Mouse (Mus musculus) limb, embryonic 14.5 days (tissue): ENCODE measurements around the gene Mrps25. TPM values are rescaled to one million over a fixed set of nuclear protein-coding genes. Genes with fewer than 3 reads are reported as not detected.

Experiments used
- ATAC-seq: fragments of 200-750 bp; cut with Nextera tagmentation; 2 replicates; pipeline ENCODE4 v1.8.0; 2017; ENCODE audit warnings: low read depth, moderate number of reproducible peaks, moderate TSS enrichment; ENCODE audit not compliant: low FRiP score
- DNase-seq: peaks from one replicate; pipeline ENCODE4 v3.0.0-alpha.2; 2015; ENCODE audit warnings: low spot score
- H3K27ac ChIP-seq: fragments of 300-500 bp; sonication (generic); replicated peaks from 2 replicates; pipeline ENCODE4 v1.5.1; 2014; ENCODE audit warnings: low read depth, mild to moderate bottlenecking, low read length, moderate library complexity, mixed read lengths
- H3K27me3 ChIP-seq: fragments of 300-500 bp; sonication (generic); 2 replicates; pipeline ENCODE4 v1.6.1; 2014; ENCODE audit warnings: low read length, mixed read lengths; ENCODE audit not compliant: control insufficient read depth, insufficient read depth
- H3K36me3 ChIP-seq: fragments of 300-500 bp; sonication (generic); 2 replicates; pipeline ENCODE4 v1.6.1; 2014; ENCODE audit warnings: mild to moderate bottlenecking, low read length, moderate library complexity, mixed read lengths; ENCODE audit not compliant: control insufficient read depth, insufficient read depth
- H3K4me1 ChIP-seq: fragments of 300-500 bp; sonication (generic); 2 replicates; pipeline ENCODE4 v1.6.1; 2014; ENCODE audit warnings: antibody characterized with exemption, low read length, mixed read lengths; ENCODE audit not compliant: control insufficient read depth, insufficient read depth
- H3K4me2 ChIP-seq: fragments of 300-500 bp; sonication (generic); replicated peaks from 2 replicates; pipeline ENCODE4 v1.6.1; 2014; ENCODE audit warnings: low read depth, mild to moderate bottlenecking, low read length, moderate library complexity; ENCODE audit not compliant: severe bottlenecking
- H3K4me3 ChIP-seq: fragments of 300-500 bp; sonication (generic); replicated peaks from 2 replicates; pipeline ENCODE4 v1.5.1; 2014; ENCODE audit warnings: low read length
- H3K9ac ChIP-seq: fragments of 300-500 bp; sonication (generic); 2 replicates; pipeline ENCODE4 v1.6.1; 2014; ENCODE audit warnings: mild to moderate bottlenecking, low read depth, low read length, moderate library complexity; ENCODE audit not compliant: severe bottlenecking
- H3K9me3 ChIP-seq: fragments of 300-500 bp; sonication (generic); 2 replicates; pipeline ENCODE4 v1.6.1; 2016; ENCODE audit warnings: low read length; ENCODE audit not compliant: control insufficient read depth
- POLR2A ChIP-seq: fragments of 200-500 bp; IDR thresholded peaks from 2 replicates; pipeline ENCODE4 v1.8.0; 2012; ENCODE audit warnings: inconsistent platforms, mild to moderate bottlenecking, moderate library complexity, borderline replicate concordance; ENCODE audit not compliant: insufficient read depth, insufficient read length; ENCODE audit errors: extremely low read depth
- WGBS: fragments of 180-500 bp; shearing (Covaris S2); extraction: QIAGEN DNeasy Blood & Tissue Kit; methylation state at CpG from one replicate; pipeline ENCODE4 v1.1.7; 2014; 5-methylcytosine and 5-hydroxymethylcytosine counted together
- polyA plus RNA-seq, 2 experiments: library from polyadenylated mRNA; depleted of rRNA in 1 of 2; stranded (reverse) in 1 of 2; unstranded in 1 of 2; fragments of >200 nt; fragmentation: Nextera tagmentation in 1 of 2; extraction: Ambion mirVana in 1 of 2; gene quantifications; 2 replicates each; pipeline versions ENCODE4 v1.2.1 to v1.2.3; 2012 to 2014

Mrps25 gene
- polyA plus RNA-seq, 2 experiments: 45.0 to 61.1 TPM

DNA sequence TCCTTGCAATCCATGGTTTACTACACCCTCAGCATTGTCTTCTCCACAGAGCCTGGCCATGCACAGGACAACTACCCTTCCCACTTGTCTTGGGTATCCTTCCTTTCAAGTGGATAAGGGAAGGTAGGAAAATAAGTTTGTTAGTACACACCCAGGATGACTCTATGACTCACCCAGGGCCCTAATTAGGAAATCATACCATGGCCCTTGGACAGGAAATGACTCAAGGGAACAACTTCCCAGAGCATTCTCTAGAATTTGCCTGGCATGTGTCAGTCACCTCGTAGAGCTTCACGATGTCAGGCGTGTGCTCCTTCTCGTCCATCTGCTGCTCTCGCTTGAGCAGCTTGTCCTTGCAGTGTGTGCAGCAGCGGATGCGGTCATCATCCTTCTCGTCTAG lies 15.6 kb upstream of the Mrps25 start:
- DNase-seq: no peak
- H3K4me2 ChIP-seq: no peak overlapping the region
- no peaks in the 10 kb centered on the region for H3K27me3 ChIP-seq
- peaks cover 67% of the 10 kb centered on the region for H3K36me3 ChIP-seq
- no peak for TF ChIP-seq POLR2A
- no peaks in the 10 kb centered on the region for H3K9me3 ChIP-seq
- H3K4me1 ChIP-seq: no peaks in the 10 kb centered on the region
- no peak overlapping the region for H3K4me3 ChIP-seq
- H3K27ac ChIP-seq: no peak overlapping the region
- ATAC-seq: no peak
- H3K9ac ChIP-seq: no peak overlapping the region
- WGBS: 88% methylated on average over 8 of the region's 8 CpGs

DNA sequence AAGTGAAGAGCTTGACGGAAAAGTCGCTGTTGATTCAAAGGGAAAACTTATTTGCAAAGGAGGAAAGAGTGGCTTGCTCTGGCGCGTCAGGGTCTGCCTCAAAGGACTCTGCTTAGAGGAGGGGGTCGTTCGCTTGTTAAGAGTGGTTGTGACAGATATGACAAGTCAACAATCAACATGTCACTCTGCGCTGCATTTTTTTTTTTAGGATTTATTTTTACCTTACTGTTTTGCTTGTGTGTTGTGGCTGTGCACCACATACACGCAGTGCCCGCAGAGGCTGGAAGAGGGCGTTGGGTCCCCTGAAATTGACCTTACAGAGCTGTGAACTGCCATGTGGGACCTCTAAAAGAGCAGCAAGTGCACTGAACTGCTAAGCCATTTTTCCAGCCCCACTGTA lies 345 bp upstream of the Mrps25 start:
- H3K36me3 ChIP-seq: peaks cover 23% of the 10 kb centered on the region
- H3K27me3 ChIP-seq: no peaks in the 10 kb centered on the region
- no peak for TF ChIP-seq POLR2A
- peak overlapping the region; percentile 85 for H3K4me2 ChIP-seq
- peak overlapping the region; percentile 74 for H3K4me3 ChIP-seq
- H3K4me1 ChIP-seq: peaks cover 7% of the 10 kb centered on the region
- H3K9me3 ChIP-seq: 0 out of 2 replicates have a peak, but pooled peaks cover 5% of the 10 kb centered on the region
- no peak for DNase-seq
- H3K27ac ChIP-seq: no peak overlapping the region
- WGBS: 7% methylated on average over 10 of the region's 10 CpGs
- peak overlapping the region; percentile 81 for H3K9ac ChIP-seq
- ATAC-seq: 0 out of 2 replicates have a peak, but pooled peaks have one; percentile 31

DNA sequence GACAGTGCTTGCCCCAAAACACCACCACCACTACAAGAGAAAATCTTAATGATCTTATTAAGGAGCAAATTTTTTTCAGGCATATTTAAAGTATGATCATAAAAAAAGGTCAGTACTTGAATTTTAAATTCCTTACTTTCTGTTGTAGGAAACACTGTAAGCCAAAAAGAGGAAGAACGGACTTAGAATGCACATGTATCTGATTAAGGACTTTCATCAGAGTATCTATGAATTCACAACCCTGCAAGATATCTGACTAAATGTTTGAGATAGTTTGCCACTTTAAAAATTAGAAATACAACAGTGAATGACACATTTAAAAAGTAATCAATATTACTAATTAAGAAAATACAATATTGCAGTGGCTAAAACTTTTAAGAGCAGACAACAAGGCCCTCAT lies 7.4 kb downstream of the Mrps25 start:
- no peak for ATAC-seq
- no peak overlapping the region for H3K4me2 ChIP-seq
- no peaks in the 10 kb centered on the region for H3K27me3 ChIP-seq
- 86% methylated on average over 1 of the region's 1 CpGs for WGBS
- no peak for DNase-seq
- H3K36me3 ChIP-seq: peaks cover 52% of the 10 kb centered on the region
- no peak for TF ChIP-seq POLR2A
- 0 out of 2 replicates have a peak, but pooled peaks cover 5% of the 10 kb centered on the region for H3K9me3 ChIP-seq
- H3K4me1 ChIP-seq: no peaks in the 10 kb centered on the region
- no peak overlapping the region for H3K27ac ChIP-seq
- no peak overlapping the region for H3K4me3 ChIP-seq
- no peak overlapping the region for H3K9ac ChIP-seq

DNA sequence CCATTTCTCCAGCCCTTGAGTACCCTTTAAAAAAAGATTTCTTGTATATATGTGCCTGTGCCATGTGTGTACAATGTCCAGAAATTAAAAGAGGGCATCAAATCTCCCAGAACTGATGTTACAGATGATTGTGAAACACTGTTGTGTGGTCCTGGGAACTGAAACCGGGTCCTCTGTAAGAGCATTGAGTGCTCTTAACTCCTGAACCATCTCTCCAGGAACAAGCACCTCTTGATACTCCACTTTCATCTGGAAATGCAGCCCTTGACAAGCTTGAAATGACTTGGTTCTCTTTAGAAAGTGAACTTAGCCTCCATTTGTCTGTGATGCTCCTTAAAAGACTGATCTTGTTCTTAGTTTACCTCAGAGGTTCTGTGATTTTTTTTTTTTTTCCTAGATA lies 21.1 kb downstream of the Mrps25 start:
- H3K36me3 ChIP-seq: peaks cover 96% of the 10 kb centered on the region
- ATAC-seq: no peak
- TF ChIP-seq POLR2A: no peak

DNA sequence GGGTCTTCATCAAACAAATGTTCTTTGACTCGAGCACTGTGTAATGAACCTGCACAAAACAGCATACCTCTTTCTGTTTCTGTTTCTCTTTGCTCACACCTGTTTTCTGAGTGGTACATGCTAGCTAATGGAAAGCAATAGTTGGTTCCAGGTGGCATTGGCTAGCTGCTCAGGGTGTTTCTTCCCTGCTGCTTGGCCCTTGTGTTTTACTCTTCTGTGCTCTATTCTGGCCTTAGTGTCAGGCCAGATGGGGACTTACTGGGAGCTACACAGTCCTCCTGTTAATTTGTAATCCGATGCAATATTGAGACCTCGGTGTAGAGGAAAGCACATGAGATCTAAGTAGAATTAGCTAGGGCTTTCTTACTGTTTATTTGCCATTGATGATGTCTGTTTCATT lies 25.0 kb downstream of the Mrps25 start:
- ATAC-seq (no peak), DNase-seq (no peak)
- no peaks in the 10 kb centered on the region for H3K27me3 ChIP-seq
- H3K36me3 ChIP-seq: peaks cover 97% of the 10 kb centered on the region
- WGBS: 95% methylated on average over 3 of the region's 3 CpGs
- no peaks in the 10 kb centered on the region for H3K4me1 ChIP-seq
- H3K9ac ChIP-seq: no peak overlapping the region
- TF ChIP-seq POLR2A: no peak
- no peaks in the 10 kb centered on the region for H3K9me3 ChIP-seq
- no peak overlapping the region for H3K4me2 ChIP-seq
- H3K4me3 ChIP-seq: no peak overlapping the region
- H3K27ac ChIP-seq: no peak overlapping the region

More for the DNA sequence above, 21.1 kb downstream of the Mrps25 start:
- no peak for DNase-seq
- H3K27ac ChIP-seq: no peak overlapping the region
- WGBS: 100% methylated on average over 1 of the region's 1 CpGs
- no peaks in the 10 kb centered on the region for H3K9me3 ChIP-seq
- H3K4me3 ChIP-seq: no peak overlapping the region
- no peak overlapping the region for H3K9ac ChIP-seq
- no peaks in the 10 kb centered on the region for H3K27me3 ChIP-seq
- H3K4me2 ChIP-seq: no peak overlapping the region
- H3K4me1 ChIP-seq: no peaks in the 10 kb centered on the region

DNA sequence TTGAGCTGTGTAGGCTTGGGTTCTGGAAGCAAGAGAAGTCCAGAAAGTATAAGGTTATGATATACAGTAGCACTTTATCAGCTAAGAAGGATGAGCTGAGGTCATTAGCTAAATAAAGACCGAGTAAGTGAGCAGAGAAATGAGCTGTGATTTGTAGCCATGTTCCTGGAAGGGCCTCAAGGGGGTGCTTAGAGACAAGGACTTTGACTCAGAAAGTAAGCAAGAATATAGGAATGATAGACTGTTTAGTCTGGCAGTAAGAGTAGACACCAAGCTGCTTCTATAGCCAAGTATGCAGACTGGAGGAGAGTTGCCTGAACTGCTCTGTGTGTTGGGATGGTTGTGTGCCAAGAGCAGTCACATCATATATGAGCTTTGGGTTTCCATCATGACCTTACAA lies 30.1 kb downstream of the Mrps25 start:
- WGBS: 71% methylated on average over 1 of the region's 1 CpGs

More for the DNA sequence above, 30.1 kb downstream of the Mrps25 start:
- ATAC-seq (no peak), DNase-seq (no peak)
- Histone ChIP-seq H3K4me2 (no peak overlapping the region), H3K4me1 (no peaks in the 10 kb centered on the region), H3K9ac (no peak overlapping the region), H3K4me3 (no peak overlapping the region), H3K9me3 (no peaks in the 10 kb centered on the region), H3K27me3 (no peaks in the 10 kb centered on the region), H3K27ac (no peak overlapping the region), H3K36me3 (peaks cover 92% of the 10 kb centered on the region)
- TF ChIP-seq POLR2A: no peak
